Mouse (Mus musculus): Measurements from ENCODE around the gene Vmn1r188.
"Not testable (repeated sequence)": the region's sequence is repeated elsewhere in the genome, so short reads cannot be mapped to it uniquely, and the experiment has no call there.

Vmn1r188 gene

GRCm38 (mm10) chr13:22049737-22050440 lies 34.4 kb upstream of the Vmn1r188 start:
- DNase-seq (ENCODE audit: low spot score in 2 of 2), result no peak

- DNase-seq (ENCODE audit: low spot score in 2 of 2), result peak; percentile 88
These were observed 33.4 kb upstream of the Vmn1r188 start for GRCm38 (mm10) chr13:22050591-22051522.

GRCm38 (mm10) chr13:22051523-22051859 lies 32.7 kb upstream of the Vmn1r188 start:
- DNase-seq (ENCODE audit: low spot score in 2 of 2), result no peak

GRCm38 (mm10) chr13:22053754-22054153 lies 30.5 kb upstream of the Vmn1r188 start:
- no peak for DNase-seq (ENCODE audit: low spot score in 2 of 2)

- DNase-seq (ENCODE audit: low spot score in 2 of 2), result no peak
These were observed 22.8 kb upstream of the Vmn1r188 start for GRCm38 (mm10) chr13:22061422-22061821.

- DNase-seq (ENCODE audit: low spot score in 2 of 2), result no peak
These were observed 20.8 kb upstream of the Vmn1r188 start for GRCm38 (mm10) chr13:22063468-22063867.

GRCm38 (mm10) chr13:22105724-22106123 lies 21.5 kb downstream of the Vmn1r188 start, which contains the start of gene Vmn1r189:
Vmn1r189 (minus strand) TSS chr13:22105824.
- DNase-seq (ENCODE audit: low spot score in 2 of 2), result not testable (repeated sequence)

- not testable (repeated sequence) for DNase-seq (ENCODE audit: low spot score in 2 of 2)
These were observed 52.5 kb downstream of the Vmn1r188 start for GRCm38 (mm10) chr13:22136495-22137293.
